28 mouse cellular contexts compared by ENCODE assay signal in genomic region chr4:150861161-150861560, GRCm38 (mm10). TPM values are rescaled to one million over a fixed set of nuclear protein-coding genes. Genes with fewer than 3 reads are reported as not detected.
A peak's percentile ranks its signal among the peaks of the same experiment; 100 is the strongest.
DNase-seq lines count a peak whose midpoint lies in the region; ATAC-seq and TF ChIP-seq lines count a peak whose summit lies in the region.
"Had no signal": no experiment of that assay in that cellular context is flagged by ENCODE, and none has a peak within 500 bp of the region (broad histone marks: within the 10 kb centered on the region; RNA-seq: fewer than 3 reads in every experiment).

No protein-coding gene starts in this region.

- no peak overlapping the region for H3K4me3 ChIP-seq in embryonic facial prominence, embryonic 15.5 days (replicated peaks)
- H3K4me3 ChIP-seq in embryonic facial prominence, embryonic 10.5 days, result no peak overlapping the region
- H3K4me3 ChIP-seq in liver, postnatal 0 days (ENCODE audit: low read depth, low read length), result no peak overlapping the region
- no peak overlapping the region for H3K4me3 ChIP-seq in liver, embryonic 11.5 days (ENCODE audit: low read depth, low read length)
- no peak overlapping the region for H3K4me3 ChIP-seq in stomach, embryonic 15.5 days (replicated peaks)
- H3K4me3 ChIP-seq: forebrain, embryonic 13.5 days; heart, embryonic 15.5 days; hindbrain, embryonic 12.5 days; intestine, embryonic 15.5 days; kidney, embryonic 15.5 days; limb, embryonic 13.5 days; megakaryocyte, embryonic 14.5 days; midbrain, embryonic 13.5 days had no signal

- H3K27ac ChIP-seq in embryonic facial prominence, embryonic 15.5 days (replicated peaks), result 0 out of 2 replicates have a peak overlapping the region, but pooled peaks have one; percentile 5
- H3K27ac ChIP-seq in embryonic facial prominence, embryonic 10.5 days (replicated peaks), result no peak overlapping the region
- 0 out of 2 replicates have a peak overlapping the region, but pooled peaks have one; percentile 7 for H3K27ac ChIP-seq in liver, postnatal 0 days (ENCODE audit: low read depth)
- H3K27ac ChIP-seq in liver, embryonic 11.5 days (ENCODE audit: low read depth, low read length), result no peak overlapping the region
- peak overlapping the region; percentile 28; the same call in 1 of the 2 replicates for H3K27ac ChIP-seq in stomach, embryonic 15.5 days
- H3K27ac ChIP-seq: forebrain, embryonic 13.5 days; heart, embryonic 15.5 days; hindbrain, embryonic 12.5 days; hindbrain, postnatal 0 days; intestine, embryonic 15.5 days; kidney, embryonic 15.5 days; limb, embryonic 13.5 days; liver, embryonic 14.5 days; midbrain, embryonic 13.5 days had no signal

- no peak for TF ChIP-seq EP300 in liver, postnatal 0 days (IDR thresholded peaks at IDR 0.05; ENCODE audit: low read depth)

- TF ChIP-seq CTCF in liver, postnatal 0 days (IDR thresholded peaks at IDR 0.05; ENCODE audit: low read depth), result no peak

- H3K4me1 ChIP-seq in embryonic facial prominence, embryonic 15.5 days, result peaks cover 25% of the 10 kb centered on the region
- H3K4me1 ChIP-seq in embryonic facial prominence, embryonic 10.5 days, result peaks cover 28% of the 10 kb centered on the region
- H3K4me1 ChIP-seq in liver, postnatal 0 days (ENCODE audit: insufficient read depth), result no peaks in the 10 kb centered on the region
- peaks cover 3% of the 10 kb centered on the region; the same call in 1 of the 2 replicates for H3K4me1 ChIP-seq in liver, embryonic 11.5 days (replicated peaks; ENCODE audit: control insufficient read depth, insufficient read depth, low read length)
- H3K4me1 ChIP-seq in stomach, embryonic 15.5 days, result no peaks in the 10 kb centered on the region; the same call in 1 of the 2 replicates
- H3K4me1 ChIP-seq: megakaryocyte, embryonic 14.5 days had no signal

- peaks cover 4% of the 10 kb centered on the region; the same call in 1 of the 2 replicates for H3K36me3 ChIP-seq in embryonic facial prominence, embryonic 15.5 days
- peaks cover 15% of the 10 kb centered on the region for H3K36me3 ChIP-seq in embryonic facial prominence, embryonic 10.5 days (replicated peaks)
- H3K36me3 ChIP-seq in liver, postnatal 0 days (replicated peaks; ENCODE audit: insufficient read depth, low read length), result peaks cover 15% of the 10 kb centered on the region
- H3K36me3 ChIP-seq in liver, embryonic 11.5 days (ENCODE audit: control insufficient read depth, insufficient read depth, low read length), result no peaks in the 10 kb centered on the region; the same call in 1 of the 2 replicates
- H3K36me3 ChIP-seq in stomach, embryonic 15.5 days, result peaks cover 13% of the 10 kb centered on the region

- no peak for DNase-seq in embryonic facial prominence, embryonic 10.5 days (ENCODE audit: low spot score)
- DNase-seq in kidney, adult 9 months, result peak; percentile 25
- DNase-seq in kidney, adult 11 months, result no peak
- no peak for DNase-seq in liver, postnatal 0 days
- DNase-seq in liver, embryonic 11.5 days (ENCODE audit: low spot score), result no peak
- DNase-seq in frontal cortex, postnatal 14 days (ENCODE audit: low spot score in 2 of 2), result no peak
- DNase-seq: adrenal gland, adult 8-10 months; cerebellum, adult 2 months; cerebellum, postnatal 14 days; gastrocnemius, postnatal 36 days; kidney, postnatal 4 days; layer of hippocampus, adult 9-11 months; lung, embryonic 14.5 days; right cerebral cortex, postnatal 4 days; thymus, postnatal 14 days had no signal

- H3K4me2 ChIP-seq in embryonic facial prominence, embryonic 15.5 days (replicated peaks), result no peak overlapping the region
- H3K4me2 ChIP-seq in liver, postnatal 0 days (ENCODE audit: low read depth, low read length), result no peak overlapping the region
- no peak overlapping the region for H3K4me2 ChIP-seq in liver, embryonic 11.5 days
- H3K4me2 ChIP-seq in stomach, embryonic 15.5 days, result no peak overlapping the region
- H3K4me2 ChIP-seq: forebrain, embryonic 13.5 days; heart, embryonic 15.5 days; hindbrain, embryonic 12.5 days; intestine, embryonic 15.5 days; kidney, embryonic 15.5 days; limb, embryonic 13.5 days; lung, embryonic 14.5 days; midbrain, embryonic 13.5 days had no signal

- ATAC-seq in embryonic facial prominence, embryonic 15.5 days (ENCODE audit: insufficient number of reproducible peaks, low FRiP score, low TSS enrichment, low read depth), result no peak
- ATAC-seq in liver, postnatal 0 days, result peak; percentile 25
- no peak for ATAC-seq in liver, embryonic 11.5 days (replicated peaks; ENCODE audit: low FRiP score)
- no peak for ATAC-seq in stomach, embryonic 15.5 days (ENCODE audit: insufficient read depth, low FRiP score, low read depth)
- ATAC-seq: forebrain, embryonic 13.5 days; hindbrain, postnatal 0 days; midbrain, embryonic 13.5 days had no signal

- 89% methylated on average over 2 of the region's 2 CpGs for WGBS in embryonic facial prominence, embryonic 15.5 days
- WGBS in embryonic facial prominence, embryonic 10.5 days, result 74% methylated on average over 2 of the region's 2 CpGs
- WGBS in liver, postnatal 0 days (ENCODE audit: insufficient replicate concordance), result 91% methylated on average over 2 of the region's 2 CpGs
- WGBS in liver, embryonic 11.5 days, result 85% methylated on average over 2 of the region's 2 CpGs
- 86% methylated on average over 2 of the region's 2 CpGs for WGBS in stomach, embryonic 15.5 days

- no peak overlapping the region for H3K9ac ChIP-seq in embryonic facial prominence, embryonic 15.5 days
- no peak overlapping the region for H3K9ac ChIP-seq in liver, postnatal 0 days (replicated peaks)
- no peak overlapping the region for H3K9ac ChIP-seq in liver, embryonic 11.5 days (ENCODE audit: low read depth, low read length)
- H3K9ac ChIP-seq in stomach, embryonic 15.5 days, result no peak overlapping the region
- H3K9ac ChIP-seq: forebrain, embryonic 13.5 days; heart, embryonic 15.5 days; hindbrain, embryonic 12.5 days; intestine, embryonic 15.5 days; kidney, embryonic 15.5 days; limb, embryonic 13.5 days; liver, embryonic 14.5 days; lung, embryonic 14.5 days; midbrain, embryonic 13.5 days had no signal

- no peaks in the 10 kb centered on the region for H3K27me3 ChIP-seq in embryonic facial prominence, embryonic 15.5 days
- H3K27me3 ChIP-seq in embryonic facial prominence, embryonic 10.5 days (replicated peaks; ENCODE audit: low read depth, poor library complexity, severe bottlenecking), result no peaks in the 10 kb centered on the region
- no peaks in the 10 kb centered on the region for H3K27me3 ChIP-seq in liver, postnatal 0 days (ENCODE audit: insufficient read depth, low read length)
- no peaks in the 10 kb centered on the region for H3K27me3 ChIP-seq in liver, embryonic 11.5 days (replicated peaks; ENCODE audit: control insufficient read depth, insufficient read depth, low read length)
- H3K27me3 ChIP-seq in stomach, embryonic 15.5 days (replicated peaks), result no peaks in the 10 kb centered on the region
- H3K27me3 ChIP-seq: CH12.LX; forebrain, embryonic 13.5 days; heart, embryonic 15.5 days; hindbrain, embryonic 12.5 days; intestine, embryonic 15.5 days; kidney, embryonic 15.5 days; limb, embryonic 13.5 days; midbrain, embryonic 13.5 days had no signal

- no peaks in the 10 kb centered on the region for H3K9me3 ChIP-seq in embryonic facial prominence, embryonic 15.5 days (replicated peaks)
- H3K9me3 ChIP-seq in embryonic facial prominence, embryonic 10.5 days, result no peaks in the 10 kb centered on the region
- H3K9me3 ChIP-seq in liver, postnatal 0 days (ENCODE audit: low read length), result no peaks in the 10 kb centered on the region
- no peaks in the 10 kb centered on the region for H3K9me3 ChIP-seq in liver, embryonic 11.5 days (ENCODE audit: control insufficient read depth, low read length)
- H3K9me3 ChIP-seq in stomach, embryonic 15.5 days, result no peaks in the 10 kb centered on the region
- H3K9me3 ChIP-seq: forebrain, embryonic 13.5 days; heart, embryonic 15.5 days; hindbrain, embryonic 12.5 days; intestine, embryonic 15.5 days; kidney, embryonic 15.5 days; limb, embryonic 13.5 days; megakaryocyte, embryonic 14.5 days; midbrain, embryonic 13.5 days had no signal

RNA-seq across cellular contexts. Expression of gene Errfi1, which starts 7.4 kb away (rescaled TPM):
- 32.1 and 32.8 TPM in 2 replicates for polyA plus RNA-seq in embryonic facial prominence, embryonic 15.5 days (2015; fragmentation: Nextera tagmentation; extraction: Ambion mirVana)
- 27.0 and 28.1 TPM in 2 replicates for polyA plus RNA-seq in embryonic facial prominence, embryonic 10.5 days (2016; fragmentation: Nextera tagmentation; extraction: Ambion mirVana)
- 141 and 148 TPM in 2 replicates for polyA plus RNA-seq in liver, postnatal 0 days (2015; fragmentation: Nextera tagmentation; extraction: Ambion mirVana)
- polyA plus RNA-seq in liver, embryonic 11.5 days (2014; fragmentation: Nextera tagmentation; extraction: Ambion mirVana), result 26.2 and 27.7 TPM in 2 replicates
- polyA plus RNA-seq in stomach, embryonic 15.5 days (2015; fragmentation: Nextera tagmentation; extraction: Ambion mirVana), result 32.3 and 33.4 TPM in 2 replicates

RNA-seq across cellular contexts. Expression of gene Park7, which starts 53.1 kb away (rescaled TPM):
- 374 TPM in 2 replicates for polyA plus RNA-seq in embryonic facial prominence, embryonic 15.5 days (2015; fragmentation: Nextera tagmentation; extraction: Ambion mirVana)
- polyA plus RNA-seq in embryonic facial prominence, embryonic 10.5 days (2016; fragmentation: Nextera tagmentation; extraction: Ambion mirVana), result 496 and 508 TPM in 2 replicates
- 227 and 228 TPM in 2 replicates for polyA plus RNA-seq in liver, postnatal 0 days (2015; fragmentation: Nextera tagmentation; extraction: Ambion mirVana)
- polyA plus RNA-seq in liver, embryonic 11.5 days (2014; fragmentation: Nextera tagmentation; extraction: Ambion mirVana), result 526 and 535 TPM in 2 replicates
- polyA plus RNA-seq in stomach, embryonic 15.5 days (2015; fragmentation: Nextera tagmentation; extraction: Ambion mirVana), result 411 and 424 TPM in 2 replicates

RNA-seq across cellular contexts. Expression of gene Tnfrsf9, which starts 53.2 kb away (rescaled TPM):
- polyA plus RNA-seq in embryonic facial prominence, embryonic 15.5 days (2015; fragmentation: Nextera tagmentation; extraction: Ambion mirVana), result 1.0 and 1.3 TPM in 2 replicates
- polyA plus RNA-seq in embryonic facial prominence, embryonic 10.5 days (2016; fragmentation: Nextera tagmentation; extraction: Ambion mirVana), result 0.38 and 0.69 TPM in 2 replicates
- polyA plus RNA-seq in liver, postnatal 0 days (2015; fragmentation: Nextera tagmentation; extraction: Ambion mirVana), result 0.33 and 0.36 TPM in 2 replicates
- 0.21 and 0.26 TPM in 2 replicates for polyA plus RNA-seq in liver, embryonic 11.5 days (2014; fragmentation: Nextera tagmentation; extraction: Ambion mirVana)
- 0.98 and 1.2 TPM in 2 replicates for polyA plus RNA-seq in stomach, embryonic 15.5 days (2015; fragmentation: Nextera tagmentation; extraction: Ambion mirVana)

Comparison
In these comparisons a context has a peak if more than half of its experiments do, and no peak if none do; other contexts are left out.
1. H3K27ac ChIP-seq: peak in embryonic facial prominence, embryonic 15.5 days (single experiment), liver, postnatal 0 days (single experiment) and stomach, embryonic 15.5 days (single experiment); none in embryonic facial prominence, embryonic 10.5 days (single experiment) and liver, embryonic 11.5 days (single experiment).